Mouse (Mus musculus): ENCODE measurements around the gene Spock2. TPM values are rescaled to one million over a fixed set of nuclear protein-coding genes. Genes with fewer than 3 reads are reported as not detected.
"Not testable (repeated sequence)": the region's sequence is repeated elsewhere in the genome, so short reads cannot be mapped to it uniquely, and the experiment has no call there.

The Spock2 gene
- polyA plus RNA-seq, 1 experiment, result 6.8 TPM

DNA sequence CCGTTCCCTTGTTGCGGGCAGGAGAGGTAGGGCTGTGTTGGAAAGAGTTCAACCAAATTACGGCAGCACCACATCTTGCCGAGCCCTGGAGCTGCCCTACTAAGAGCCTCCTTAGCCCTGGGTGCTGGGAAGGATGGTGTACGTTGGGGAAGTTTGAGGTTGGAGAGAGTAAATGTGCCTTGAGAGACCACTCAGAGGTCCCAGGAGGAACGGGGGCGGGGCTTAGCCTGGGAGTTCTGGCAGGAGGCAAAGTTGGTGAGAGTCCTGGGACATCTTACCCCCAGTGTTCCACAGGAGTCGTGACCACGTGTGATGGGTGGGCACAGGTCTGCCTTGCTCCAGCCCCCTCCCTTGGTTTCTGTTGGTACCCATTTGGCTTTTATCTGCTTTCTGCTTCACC lies 28.2 kb downstream of the Spock2 start:
- TF ChIP-seq POLR2A (IDR thresholded peaks at IDR 0.05; ENCODE audit: insufficient read length, low read depth) (no peak), CEBPB (IDR thresholded peaks at IDR 0.05; ENCODE audit: insufficient read depth, poor library complexity, severe bottlenecking) (no peak), MYOD1 (IDR thresholded peaks at IDR 0.05; ENCODE audit: control insufficient read depth in 1 of 3, insufficient read length in 2 of 3, low read depth in 2 of 3) (no peak), SRF (IDR thresholded peaks at IDR 0.05; ENCODE audit: control insufficient read depth, insufficient read length, low read depth) (no peak), MYOG (IDR thresholded peaks at IDR 0.05; ENCODE audit: control insufficient read depth in 1 of 3, insufficient read depth in 1 of 3, insufficient read length in 2 of 3, low read depth in 2 of 3) (no peak), MAX (IDR thresholded peaks at IDR 0.05; ENCODE audit: low read depth) (no peak), REST (IDR thresholded peaks at IDR 0.05; ENCODE audit: insufficient read depth, insufficient read length) (no peak), USF1 (IDR thresholded peaks at IDR 0.05; ENCODE audit: low read depth) (no peak), TCF12 (IDR thresholded peaks at IDR 0.05; ENCODE audit: insufficient read depth, poor library complexity, severe bottlenecking) (no peak), POLR2AphosphoS2 (IDR thresholded peaks at IDR 0.05; ENCODE audit: insufficient read length, low read depth) (no peak), E2F4 (IDR thresholded peaks at IDR 0.05; ENCODE audit: insufficient read depth) (no peak), TCF3 (IDR thresholded peaks at IDR 0.05; ENCODE audit: insufficient read length, low read depth) (no peak)
- no peak overlapping the region for H3K4me2 ChIP-seq (ENCODE audit: low read depth)
- H3ac ChIP-seq (ENCODE audit: control insufficient read depth, insufficient read length), result no peak overlapping the region
- H3K79me2 ChIP-seq (ENCODE audit: control insufficient read depth, insufficient read depth), result no peaks in the 10 kb centered on the region
- no peaks in the 10 kb centered on the region for H3K36me3 ChIP-seq (ENCODE audit: control insufficient read depth, insufficient read depth)
- no peak overlapping the region for H3K4me3 ChIP-seq
- no peaks in the 10 kb centered on the region for H3K27me3 ChIP-seq (ENCODE audit: control insufficient read depth, insufficient read depth, insufficient read length)

GRCm38 (mm10) chr10:60136010-60136409 lies 30.0 kb downstream of the Spock2 start:
- not testable (repeated sequence) for H3ac ChIP-seq (ENCODE audit: control insufficient read depth, insufficient read length); H3K4me3 ChIP-seq; H3K79me2 ChIP-seq (ENCODE audit: control insufficient read depth, insufficient read depth); H3K27me3 ChIP-seq (ENCODE audit: control insufficient read depth, insufficient read depth, insufficient read length); H3K4me2 ChIP-seq (ENCODE audit: low read depth); H3K36me3 ChIP-seq (ENCODE audit: control insufficient read depth, insufficient read depth)

GRCm38 (mm10) chr10:60136935-60137334 lies 30.9 kb downstream of the Spock2 start:
- Histone ChIP-seq H3K79me2 (ENCODE audit: control insufficient read depth, insufficient read depth) (no peaks in the 10 kb centered on the region), H3K36me3 (ENCODE audit: control insufficient read depth, insufficient read depth) (no peaks in the 10 kb centered on the region), H3K27me3 (ENCODE audit: control insufficient read depth, insufficient read depth, insufficient read length) (no peaks in the 10 kb centered on the region), H3K4me3 (no peak overlapping the region), H3K4me2 (ENCODE audit: low read depth) (no peak overlapping the region), H3ac (ENCODE audit: control insufficient read depth, insufficient read length) (no peak overlapping the region)
- TF ChIP-seq SRF (IDR thresholded peaks at IDR 0.05; ENCODE audit: control insufficient read depth, insufficient read length, low read depth), result no peak
- TF ChIP-seq MAX (IDR thresholded peaks at IDR 0.05; ENCODE audit: low read depth), result no peak
- no peak for TF ChIP-seq CEBPB (IDR thresholded peaks at IDR 0.05; ENCODE audit: insufficient read depth, poor library complexity, severe bottlenecking)
- no peak for TF ChIP-seq MYOD1 (IDR thresholded peaks at IDR 0.05; ENCODE audit: control insufficient read depth in 1 of 3, insufficient read length in 2 of 3, low read depth in 2 of 3)
- no peak for TF ChIP-seq TCF3 (IDR thresholded peaks at IDR 0.05; ENCODE audit: insufficient read length, low read depth)
- no peak for TF ChIP-seq POLR2A (IDR thresholded peaks at IDR 0.05; ENCODE audit: insufficient read length, low read depth)
- TF ChIP-seq MYOG (IDR thresholded peaks at IDR 0.05; ENCODE audit: control insufficient read depth in 1 of 3, insufficient read depth in 1 of 3, insufficient read length in 2 of 3, low read depth in 2 of 3), result no peak
- TF ChIP-seq TCF12 (IDR thresholded peaks at IDR 0.05; ENCODE audit: insufficient read depth, poor library complexity, severe bottlenecking), result no peak
- TF ChIP-seq REST (IDR thresholded peaks at IDR 0.05; ENCODE audit: insufficient read depth, insufficient read length), result no peak
- no peak for TF ChIP-seq USF1 (IDR thresholded peaks at IDR 0.05; ENCODE audit: low read depth)

DNA sequence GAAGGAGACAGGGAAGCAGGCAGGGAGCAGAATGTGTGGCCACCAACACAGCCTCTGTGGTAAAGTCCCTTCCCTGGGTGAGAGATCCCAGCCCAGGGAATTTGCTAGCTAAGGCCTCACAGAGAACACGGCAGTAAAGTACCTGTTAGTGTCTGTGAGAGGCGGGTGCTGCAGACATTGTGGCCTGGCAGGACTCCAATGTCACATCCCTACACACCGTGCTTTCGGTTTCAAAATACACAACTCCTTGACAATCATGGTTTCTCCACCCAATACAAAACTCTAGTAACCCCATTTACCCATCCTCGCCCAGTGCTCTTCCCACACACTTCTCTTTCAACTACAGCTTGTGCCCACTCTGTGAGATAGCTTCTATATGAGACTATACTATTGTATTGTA lies 32.7 kb downstream of the Spock2 start:
- H3K4me3 ChIP-seq, result no peak overlapping the region

DNA sequence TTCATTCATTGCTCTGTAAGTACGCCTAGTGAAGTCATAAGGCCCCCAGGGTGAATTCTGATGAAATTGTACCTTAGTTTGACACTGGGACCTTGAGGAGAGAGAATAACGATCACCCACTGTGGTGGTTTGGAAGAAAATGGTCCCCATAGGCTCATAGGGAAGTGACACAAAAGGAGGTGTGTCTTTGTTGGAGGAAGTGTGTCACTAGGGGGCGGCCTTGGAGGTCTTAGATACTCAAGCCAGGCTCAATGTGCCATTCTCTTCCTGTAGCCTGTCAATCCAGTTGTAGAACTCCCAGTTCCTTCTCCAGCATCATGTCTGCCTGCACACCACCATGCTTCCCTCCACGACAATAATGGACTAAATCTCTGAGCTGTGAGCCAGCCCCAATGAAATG lies 34.7 kb downstream of the Spock2 start:
- TF ChIP-seq TCF3 (IDR thresholded peaks at IDR 0.05; ENCODE audit: insufficient read length, low read depth) (no peak), TCF12 (IDR thresholded peaks at IDR 0.05; ENCODE audit: insufficient read depth, poor library complexity, severe bottlenecking) (no peak), MAX (IDR thresholded peaks at IDR 0.05; ENCODE audit: low read depth) (no peak), MYOG (IDR thresholded peaks at IDR 0.05; ENCODE audit: control insufficient read depth in 1 of 3, insufficient read depth in 1 of 3, insufficient read length in 2 of 3, low read depth in 2 of 3) (no peak)
- Histone ChIP-seq H3ac (ENCODE audit: control insufficient read depth, insufficient read length) (no peak overlapping the region), H3K79me2 (ENCODE audit: control insufficient read depth, insufficient read depth) (no peaks in the 10 kb centered on the region), H3K27me3 (ENCODE audit: control insufficient read depth, insufficient read depth, insufficient read length) (no peaks in the 10 kb centered on the region), H3K4me3 (no peak overlapping the region), H3K4me2 (ENCODE audit: low read depth) (no peak overlapping the region), H3K36me3 (ENCODE audit: control insufficient read depth, insufficient read depth) (no peaks in the 10 kb centered on the region)

More for the DNA sequence above, 32.7 kb downstream of the Spock2 start:
- Histone ChIP-seq H3K36me3 (ENCODE audit: control insufficient read depth, insufficient read depth) (no peaks in the 10 kb centered on the region), H3K27me3 (ENCODE audit: control insufficient read depth, insufficient read depth, insufficient read length) (no peaks in the 10 kb centered on the region), H3ac (ENCODE audit: control insufficient read depth, insufficient read length) (no peak overlapping the region), H3K4me2 (ENCODE audit: low read depth) (no peak overlapping the region), H3K79me2 (ENCODE audit: control insufficient read depth, insufficient read depth) (no peaks in the 10 kb centered on the region)
- TF ChIP-seq MYOD1 (IDR thresholded peaks at IDR 0.05; ENCODE audit: control insufficient read depth in 1 of 3, insufficient read length in 2 of 3, low read depth in 2 of 3) (no peak), POLR2A (IDR thresholded peaks at IDR 0.05; ENCODE audit: insufficient read length, low read depth) (no peak), POLR2AphosphoS2 (IDR thresholded peaks at IDR 0.05; ENCODE audit: insufficient read length, low read depth) (no peak), MYOG (IDR thresholded peaks at IDR 0.05; ENCODE audit: control insufficient read depth in 1 of 3, insufficient read depth in 1 of 3, insufficient read length in 2 of 3, low read depth in 2 of 3) (no peak), TCF12 (IDR thresholded peaks at IDR 0.05; ENCODE audit: insufficient read depth, poor library complexity, severe bottlenecking) (no peak), SRF (IDR thresholded peaks at IDR 0.05; ENCODE audit: control insufficient read depth, insufficient read length, low read depth) (no peak), E2F4 (IDR thresholded peaks at IDR 0.05; ENCODE audit: insufficient read depth) (no peak), USF1 (IDR thresholded peaks at IDR 0.05; ENCODE audit: low read depth) (no peak)
